Mouse (Mus musculus): ENCODE results near the gene Creb1. TPM values are rescaled to one million over a fixed set of nuclear protein-coding genes. Genes with fewer than 3 reads are reported as not detected.

The Creb1 gene
- total RNA-seq, 2 experiments from 2014 or later, result 35.6 to 40.6 TPM

Other genes with a start within 250 kb of the Creb1 start
- gene Mettl21a, start 84.6 kb downstream of the Creb1 start, total RNA-seq (2021), result 10 to 100 TPM in 1 of 2 experiments, 1 to 10 TPM in 1; 8.5 to 16.5 TPM
- 10 to 100 TPM; 15.9 to 16.5 TPM for gene Ccnyl1, start 157.8 kb downstream of the Creb1 start, total RNA-seq (2021)
- gene Fzd5, start 205.1 kb downstream of the Creb1 start, total RNA-seq (2021), result 10 to 100 TPM; 15.9 to 20.5 TPM

Data from adrenal gland, adult 18-20 months (tissue).